Mouse (Mus musculus) bone marrow, adult 2 months (tissue): Measurements from ENCODE around the gene Krt33b.

ENCODE experiments used
- CTCF ChIP-seq: fragments of 200-500 bp; IDR thresholded peaks from 2 replicates; pipeline ENCODE4 v1.5.1; 2011; ENCODE audit warnings: low read length, control low read depth; ENCODE audit not compliant: control insufficient read depth, insufficient read depth
- POLR2A ChIP-seq: fragments of 200-500 bp; IDR thresholded peaks from 2 replicates; pipeline ENCODE4 v1.6.1; 2011; ENCODE audit warnings: low read depth, mild to moderate bottlenecking, control low read depth, low read length, borderline replicate concordance; ENCODE audit not compliant: control insufficient read depth

DNA sequence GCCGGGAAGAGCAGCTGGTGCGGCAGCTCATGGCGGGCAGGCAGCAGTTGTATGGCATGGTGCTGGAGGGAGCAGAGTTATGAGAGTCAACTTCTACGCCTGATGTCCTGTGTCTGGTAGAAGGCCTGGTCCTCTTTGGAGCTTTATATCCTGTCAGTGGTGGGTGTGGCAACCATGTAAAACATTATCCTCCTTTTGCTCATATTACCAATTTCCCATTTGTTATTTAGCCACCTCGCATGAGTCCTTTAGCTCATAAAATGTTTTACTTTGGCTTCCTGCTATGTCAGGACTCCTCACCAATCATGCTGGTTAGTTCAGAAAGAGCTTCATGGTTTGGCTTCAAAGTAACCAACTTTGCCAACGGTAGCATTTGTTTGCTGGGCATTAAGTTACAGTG, at the start of gene Krt33b:
- TF ChIP-seq POLR2A (no peak), CTCF (no peak)
